Mouse (Mus musculus) limb, embryonic 14.5 days (tissue): ENCODE measurements around the gene D7Ertd443e. TPM values are rescaled to one million over a fixed set of nuclear protein-coding genes. Genes with fewer than 3 reads are reported as not detected.
A peak's percentile ranks its signal among the peaks of the same experiment; 100 is the strongest.

ENCODE experiments used
- ATAC-seq: fragments of 200-750 bp; cut with Nextera tagmentation; 2 replicates; pipeline ENCODE4 v1.8.0; 2017; ENCODE audit warnings: low read depth, moderate number of reproducible peaks, moderate TSS enrichment; ENCODE audit not compliant: low FRiP score
- DNase-seq: peaks from one replicate; pipeline ENCODE4 v3.0.0-alpha.2; 2015; ENCODE audit warnings: low spot score
- H3K27ac ChIP-seq: fragments of 300-500 bp; sonication (generic); replicated peaks from 2 replicates; pipeline ENCODE4 v1.5.1; 2014; ENCODE audit warnings: low read depth, mild to moderate bottlenecking, low read length, moderate library complexity, mixed read lengths
- H3K27me3 ChIP-seq: fragments of 300-500 bp; sonication (generic); 2 replicates; pipeline ENCODE4 v1.6.1; 2014; ENCODE audit warnings: low read length, mixed read lengths; ENCODE audit not compliant: control insufficient read depth, insufficient read depth
- H3K36me3 ChIP-seq: fragments of 300-500 bp; sonication (generic); 2 replicates; pipeline ENCODE4 v1.6.1; 2014; ENCODE audit warnings: mild to moderate bottlenecking, low read length, moderate library complexity, mixed read lengths; ENCODE audit not compliant: control insufficient read depth, insufficient read depth
- H3K4me1 ChIP-seq: fragments of 300-500 bp; sonication (generic); 2 replicates; pipeline ENCODE4 v1.6.1; 2014; ENCODE audit warnings: antibody characterized with exemption, low read length, mixed read lengths; ENCODE audit not compliant: control insufficient read depth, insufficient read depth
- H3K4me2 ChIP-seq: fragments of 300-500 bp; sonication (generic); replicated peaks from 2 replicates; pipeline ENCODE4 v1.6.1; 2014; ENCODE audit warnings: low read depth, mild to moderate bottlenecking, low read length, moderate library complexity; ENCODE audit not compliant: severe bottlenecking
- H3K4me3 ChIP-seq: fragments of 300-500 bp; sonication (generic); replicated peaks from 2 replicates; pipeline ENCODE4 v1.5.1; 2014; ENCODE audit warnings: low read length
- H3K9ac ChIP-seq: fragments of 300-500 bp; sonication (generic); 2 replicates; pipeline ENCODE4 v1.6.1; 2014; ENCODE audit warnings: mild to moderate bottlenecking, low read depth, low read length, moderate library complexity; ENCODE audit not compliant: severe bottlenecking
- H3K9me3 ChIP-seq: fragments of 300-500 bp; sonication (generic); 2 replicates; pipeline ENCODE4 v1.6.1; 2016; ENCODE audit warnings: low read length; ENCODE audit not compliant: control insufficient read depth
- POLR2A ChIP-seq: fragments of 200-500 bp; IDR thresholded peaks from 2 replicates; pipeline ENCODE4 v1.8.0; 2012; ENCODE audit warnings: inconsistent platforms, mild to moderate bottlenecking, moderate library complexity, borderline replicate concordance; ENCODE audit not compliant: insufficient read depth, insufficient read length; ENCODE audit errors: extremely low read depth
- WGBS: fragments of 180-500 bp; shearing (Covaris S2); extraction: QIAGEN DNeasy Blood & Tissue Kit; methylation state at CpG from one replicate; pipeline ENCODE4 v1.1.7; 2014; 5-methylcytosine and 5-hydroxymethylcytosine counted together
- polyA plus RNA-seq, 2 experiments: library from polyadenylated mRNA; depleted of rRNA in 1 of 2; stranded (reverse) in 1 of 2; unstranded in 1 of 2; fragments of >200 nt; fragmentation: Nextera tagmentation in 1 of 2; extraction: Ambion mirVana in 1 of 2; gene quantifications; 2 replicates each; pipeline versions ENCODE4 v1.2.1 to v1.2.3; 2012 to 2014

D7Ertd443e gene
- polyA plus RNA-seq, 2 experiments = 1.1 to 1.3 TPM

DNA sequence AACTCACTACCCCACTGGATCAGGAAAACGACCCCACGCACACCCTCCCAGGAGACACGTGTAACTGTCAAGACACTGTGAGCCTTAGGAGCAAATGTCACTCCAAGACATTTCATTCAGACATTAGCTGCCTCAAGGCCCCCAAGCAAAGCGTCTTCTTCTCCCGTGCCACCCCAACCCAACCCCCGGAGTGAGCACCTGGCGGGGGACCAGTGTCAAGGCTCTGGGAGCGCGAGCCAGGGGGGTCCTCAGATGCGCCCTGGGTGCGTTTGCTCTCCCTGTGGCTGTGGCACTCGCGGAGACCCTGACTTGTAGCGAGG lies 161.1 kb downstream of the D7Ertd443e start:
- Histone ChIP-seq H3K4me2 (peak overlapping the region; percentile 96), H3K36me3 (no peaks in the 10 kb centered on the region), H3K4me1 (peaks cover 11% of the 10 kb centered on the region), H3K27ac (peak overlapping the region; percentile 70), H3K9me3 (no peaks in the 10 kb centered on the region), H3K9ac (peak overlapping the region; percentile 70), H3K27me3 (peaks cover 14% of the 10 kb centered on the region; the same call in 1 of the 2 replicates), H3K4me3 (peak overlapping the region; percentile 64)
- 2% methylated on average over 13 of the region's 14 CpGs for WGBS
- ATAC-seq (no peak), DNase-seq (no peak)
- no peak for TF ChIP-seq POLR2A

DNA sequence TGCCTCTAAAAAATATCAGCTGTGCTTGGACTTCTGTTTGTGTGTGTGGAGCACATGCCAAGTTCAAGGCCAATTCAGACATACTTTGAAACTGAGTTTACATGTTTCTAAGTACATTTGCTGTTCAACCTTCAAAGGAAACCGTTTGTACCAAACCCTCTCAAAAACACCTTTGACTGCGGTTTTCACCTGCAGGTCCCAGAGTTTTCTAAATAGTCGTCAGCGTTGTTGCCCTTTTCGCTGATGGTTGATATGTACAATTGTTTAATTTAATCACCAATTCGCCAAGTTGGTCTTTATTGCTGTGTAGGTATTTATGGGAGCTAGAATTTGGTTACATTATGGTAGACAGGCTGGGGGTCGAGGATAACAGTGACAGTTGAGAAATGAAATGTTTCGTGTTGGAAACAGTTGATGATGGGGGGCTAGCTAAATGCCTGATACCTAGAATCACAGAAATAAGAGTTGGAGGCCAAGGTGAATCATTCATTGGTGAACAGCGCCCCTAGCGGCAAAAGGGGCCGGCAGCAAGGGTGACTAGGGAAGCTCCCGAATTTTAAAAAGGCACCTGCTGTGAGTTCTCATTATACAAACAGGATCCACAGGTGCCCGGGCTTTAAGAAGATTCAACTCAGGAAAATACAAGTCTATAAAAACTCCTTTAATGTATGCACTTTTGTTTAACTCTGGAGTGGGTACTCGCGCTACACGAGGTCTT lies 161.9 kb downstream of the D7Ertd443e start:
- H3K9ac ChIP-seq = peak overlapping the region; percentile 70; the same call in 1 of the 2 replicates
- peaks cover 11% of the 10 kb centered on the region for H3K4me1 ChIP-seq
- H3K9me3 ChIP-seq = no peaks in the 10 kb centered on the region
- peaks cover 14% of the 10 kb centered on the region; the same call in 1 of the 2 replicates for H3K27me3 ChIP-seq
- ATAC-seq = no peak
- DNase-seq = peak; percentile 75
- no peak for TF ChIP-seq POLR2A
- WGBS = 28% methylated on average over 16 of the region's 16 CpGs
- H3K4me3 ChIP-seq = peak overlapping the region; percentile 64
- H3K27ac ChIP-seq = no peak overlapping the region; the same call in 1 of the 2 replicates
- H3K4me2 ChIP-seq = peak overlapping the region; percentile 96
- H3K36me3 ChIP-seq = no peaks in the 10 kb centered on the region

Other genes with a start within 250 kb of the D7Ertd443e start
- gene Adam12, start 153.5 kb downstream of the D7Ertd443e start, polyA plus RNA-seq (2012; rRNA removed) = 18.1 and 19.5 TPM in 2 replicates
- 16.3 and 17.0 TPM in 2 replicates for gene Adam12, start 153.5 kb downstream of the D7Ertd443e start, polyA plus RNA-seq (2014; fragmentation: Nextera tagmentation; extraction: Ambion mirVana)